Mouse (Mus musculus): ENCODE measurements around the gene Hmmr.
A peak's percentile ranks its signal among the peaks of the same experiment; 100 is the strongest.

Hmmr gene

GRCm38 (mm10) chr11:40694311-40695087 is 38.7 kb downstream of the Hmmr start:
- no peak for DNase-seq (ENCODE audit: low spot score)

GRCm38 (mm10) chr11:40693366-40693951 is 39.8 kb downstream of the Hmmr start:
- peak; percentile 18 for DNase-seq (ENCODE audit: low spot score)

- peak; percentile 81 for DNase-seq (ENCODE audit: low spot score)
Measured at GRCm38 (mm10) chr11:40692511-40693365, 40.5 kb downstream of the Hmmr start.

- DNase-seq (ENCODE audit: low spot score): no peak
Measured at GRCm38 (mm10) chr11:40692101-40692509, 41.1 kb downstream of the Hmmr start.

- no peak for DNase-seq (ENCODE audit: low spot score)
Measured at GRCm38 (mm10) chr11:40690444-40691127, 42.6 kb downstream of the Hmmr start.

GRCm38 (mm10) chr11:40683295-40683694 is 49.9 kb downstream of the Hmmr start:
- DNase-seq (ENCODE audit: low spot score): no peak

- DNase-seq (ENCODE audit: low spot score): no peak
Measured at GRCm38 (mm10) chr11:40682456-40682855, 50.8 kb downstream of the Hmmr start.

GRCm38 (mm10) chr11:40677169-40677568 is 56.1 kb downstream of the Hmmr start:
- DNase-seq (ENCODE audit: low spot score): no peak

GRCm38 (mm10) chr11:40675014-40675730 is 58.0 kb downstream of the Hmmr start:
- DNase-seq (ENCODE audit: low spot score): no peak
